Mouse (Mus musculus): Measurements from ENCODE around the gene Fitm2. TPM values are rescaled to one million over a fixed set of nuclear protein-coding genes. Genes with fewer than 3 reads are reported as not detected.

The Fitm2 gene
- polyA plus RNA-seq, 1 experiment from 2014 or later = 15.0 TPM

DNA sequence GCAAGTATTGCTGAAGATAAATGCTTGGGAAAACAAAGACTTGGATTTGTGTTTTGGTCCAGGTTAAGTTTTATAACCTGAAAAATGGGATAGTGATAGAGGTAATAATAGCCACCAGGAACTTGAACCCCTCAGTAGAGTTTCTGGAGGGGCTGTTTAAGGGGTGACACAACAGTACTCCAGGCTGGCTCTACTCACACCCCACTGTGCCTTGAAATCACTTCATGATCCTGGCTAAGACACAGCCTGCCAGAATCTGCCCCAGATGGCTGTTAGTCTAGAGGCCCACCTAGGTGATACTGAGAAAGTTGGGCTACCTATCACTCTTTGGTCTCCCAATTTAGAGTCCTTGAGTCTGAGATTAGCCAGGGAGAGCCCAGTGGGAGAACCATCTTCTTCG lies 32.9 kb downstream of the Fitm2 start:
- no peaks in the 10 kb centered on the region for H3K9me3 ChIP-seq
- H3K4me1 ChIP-seq (replicated peaks) = peaks cover 33% of the 10 kb centered on the region
- H3K27ac ChIP-seq (replicated peaks) = 0 out of 2 replicates have a peak overlapping the region, but pooled peaks have one; percentile 90
- 77% methylated on average over 1 of the region's 1 CpGs for WGBS
- H3K4me3 ChIP-seq = peak overlapping the region; percentile 78
- H3K27me3 ChIP-seq = no peaks in the 10 kb centered on the region
- ATAC-seq (ENCODE audit: low read depth) = no peak
- peak overlapping the region; percentile 82 for H3K4me2 ChIP-seq
- H3K9ac ChIP-seq = peak overlapping the region; percentile 90
- H3K36me3 ChIP-seq = peaks cover 9% of the 10 kb centered on the region; the same call in 1 of the 2 replicates

DNA sequence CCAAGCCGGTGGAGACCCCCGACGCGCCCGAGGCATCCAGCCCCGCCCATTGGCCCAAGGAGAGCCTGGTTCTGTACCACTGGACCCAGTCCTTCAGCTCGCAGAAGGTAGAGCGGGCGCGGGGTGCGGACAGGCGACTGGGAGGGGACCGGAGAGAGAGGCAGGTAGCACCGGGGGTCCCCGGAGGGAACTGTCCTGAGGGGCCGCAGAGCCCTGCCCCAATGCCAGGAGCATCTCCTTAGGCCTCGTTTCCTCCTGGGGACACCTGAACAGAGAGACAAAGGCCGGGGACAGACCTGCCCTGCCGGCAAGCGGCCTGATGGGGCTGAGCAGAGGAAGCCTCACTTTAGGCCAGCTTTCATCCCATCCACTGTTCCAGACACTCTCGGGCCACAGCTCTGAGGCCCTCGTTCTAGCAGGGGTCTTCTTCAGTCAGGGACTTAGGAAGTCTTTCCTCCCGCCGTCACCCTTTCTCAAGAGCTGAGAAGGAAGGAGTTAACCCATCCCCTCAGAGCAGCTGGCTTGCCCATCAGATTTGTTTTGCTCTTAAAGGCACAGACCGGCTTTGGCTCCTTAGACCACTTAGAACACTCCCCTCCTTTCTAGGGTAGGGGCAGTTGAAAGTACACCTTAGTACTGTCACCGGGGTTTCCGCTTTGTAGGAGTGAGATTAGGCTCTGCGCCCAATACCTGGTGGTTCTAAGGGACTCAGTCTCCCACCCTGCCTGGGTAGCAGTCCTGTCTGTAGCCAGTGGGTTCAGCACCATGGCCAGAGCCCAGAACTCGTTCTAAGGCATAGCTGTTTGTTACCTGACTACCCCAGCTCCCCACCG lies 33.6 kb downstream of the Fitm2 start:
- Histone ChIP-seq H3K36me3 (peaks cover 9% of the 10 kb centered on the region; the same call in 1 of the 2 replicates), H3K9ac (peak overlapping the region; percentile 90), H3K4me2 (peak overlapping the region; percentile 82), H3K4me3 (peak overlapping the region; percentile 78), H3K27ac (replicated peaks) (peak overlapping the region; percentile 90), H3K9me3 (no peaks in the 10 kb centered on the region), H3K4me1 (replicated peaks) (peaks cover 33% of the 10 kb centered on the region), H3K27me3 (no peaks in the 10 kb centered on the region)
- ATAC-seq (ENCODE audit: low read depth) = peak; percentile 59
- 1% methylated on average over 30 of the region's 30 CpGs for WGBS

- H3K27me3 ChIP-seq = no peaks in the 10 kb centered on the region
- ATAC-seq (ENCODE audit: low read depth) = peak; percentile 84
- 3% methylated on average over 11 of the region's 18 CpGs for WGBS
- H3K4me1 ChIP-seq (replicated peaks) = peaks cover 33% of the 10 kb centered on the region
- peaks cover 9% of the 10 kb centered on the region; the same call in 1 of the 2 replicates for H3K36me3 ChIP-seq
- peak within 1 kb of the TSS; percentile 90 for H3K27ac ChIP-seq (replicated peaks)
- H3K4me2 ChIP-seq = peak within 1 kb of the TSS; percentile 82
- peak within 1 kb of the TSS; percentile 78 for H3K4me3 ChIP-seq
- peak within 1 kb of the TSS; percentile 90 for H3K9ac ChIP-seq
- no peaks in the 10 kb centered on the region for H3K9me3 ChIP-seq
Observed at GRCm38 (mm10) chr2:163438246-163438618, 34.2 kb downstream of the Fitm2 start, which contains the start of gene Gdap1l1. Gene Gdap1l1 (plus strand): TSS chr2:163438476.

- Histone ChIP-seq H3K9ac (peak overlapping the region; percentile 90), H3K27ac (replicated peaks) (peak overlapping the region; percentile 90), H3K27me3 (no peaks in the 10 kb centered on the region), H3K4me1 (replicated peaks) (peaks cover 33% of the 10 kb centered on the region), H3K4me2 (peak overlapping the region; percentile 82), H3K4me3 (peak overlapping the region; percentile 78), H3K36me3 (peaks cover 5% of the 10 kb centered on the region; the same call in 1 of the 2 replicates), H3K9me3 (no peaks in the 10 kb centered on the region)
- 38% methylated on average over 4 of the region's 4 CpGs for WGBS
- ATAC-seq (ENCODE audit: low read depth) = peak; percentile 41; the same call in 1 of the 2 replicates
Observed at GRCm38 (mm10) chr2:163437800-163438199, 34.6 kb downstream of the Fitm2 start.

- 23% methylated on average over 4 of the region's 4 CpGs for WGBS
- Histone ChIP-seq H3K4me2 (no peak overlapping the region), H3K4me3 (no peak overlapping the region), H3K36me3 (no peaks in the 10 kb centered on the region), H3K4me1 (replicated peaks) (peaks cover 8% of the 10 kb centered on the region), H3K9me3 (no peaks in the 10 kb centered on the region), H3K27ac (replicated peaks) (no peak overlapping the region), H3K27me3 (no peaks in the 10 kb centered on the region), H3K9ac (no peak overlapping the region)
- ATAC-seq (ENCODE audit: low read depth) = no peak
Observed at GRCm38 (mm10) chr2:163433971-163434370, 38.5 kb downstream of the Fitm2 start.

DNA sequence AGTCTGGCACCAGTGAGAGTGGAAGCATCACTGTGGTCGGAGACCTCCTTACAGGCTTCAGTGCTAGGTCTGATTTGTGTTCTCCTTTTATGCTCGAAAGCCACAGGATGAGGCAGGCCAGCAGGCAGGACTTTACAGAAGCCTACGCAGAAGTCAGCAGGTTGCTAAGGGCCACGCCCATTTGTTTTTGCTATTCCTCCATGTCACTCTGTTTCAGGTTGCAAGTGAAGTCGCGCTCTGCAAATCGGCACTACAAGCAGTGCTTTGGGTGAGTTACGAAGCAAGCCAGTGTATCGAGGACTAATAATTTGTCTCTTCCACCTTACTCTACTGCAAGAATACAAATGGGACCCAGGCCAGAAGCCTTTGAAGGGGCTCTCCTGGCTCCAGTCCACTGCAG lies 41.1 kb downstream of the Fitm2 start:
- WGBS = 83% methylated on average over 9 of the region's 9 CpGs
- H3K4me1 ChIP-seq (replicated peaks) = no peaks in the 10 kb centered on the region

DNA sequence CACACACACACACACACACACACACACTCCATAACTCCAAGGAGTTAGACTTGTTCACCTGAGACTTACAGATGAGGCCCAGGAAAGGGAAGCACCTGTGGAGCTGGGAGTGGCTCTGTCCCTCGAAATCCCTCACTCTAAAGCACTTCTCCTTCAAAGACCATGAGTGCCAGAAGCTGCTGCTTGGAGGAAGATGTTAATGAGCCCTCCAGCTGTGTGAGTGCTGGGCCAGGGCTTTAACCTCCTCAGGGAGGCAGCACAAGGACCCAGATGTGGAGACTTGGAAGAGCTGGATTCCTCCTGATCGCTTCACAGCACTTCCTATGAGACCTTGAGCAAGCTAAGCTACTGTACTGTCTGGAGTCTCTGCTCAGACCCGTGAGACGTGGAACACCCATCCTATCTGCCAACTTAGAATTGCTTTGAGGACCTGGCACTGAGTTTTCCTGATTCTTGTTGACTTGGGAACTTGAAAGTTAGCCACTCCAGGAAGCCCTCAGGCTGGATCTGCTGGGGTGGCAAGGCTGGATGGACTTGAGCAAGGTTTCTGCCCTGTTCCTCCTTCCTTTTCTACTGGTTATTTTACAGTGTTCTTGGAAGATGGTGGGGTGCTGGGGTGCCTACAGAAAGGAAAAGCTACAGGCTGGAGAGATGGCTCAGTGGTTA lies 44.0 kb downstream of the Fitm2 start:
- ATAC-seq (ENCODE audit: low read depth) = no peak
- Histone ChIP-seq H3K9ac (no peak overlapping the region), H3K27ac (replicated peaks) (no peak overlapping the region), H3K27me3 (no peaks in the 10 kb centered on the region), H3K4me3 (no peak overlapping the region), H3K4me2 (no peak overlapping the region), H3K9me3 (no peaks in the 10 kb centered on the region), H3K36me3 (no peaks in the 10 kb centered on the region), H3K4me1 (replicated peaks) (no peaks in the 10 kb centered on the region)
- WGBS = 55% methylated on average over 4 of the region's 4 CpGs

More for the DNA sequence above, 41.1 kb downstream of the Fitm2 start:
- Histone ChIP-seq H3K27ac (replicated peaks) (no peak overlapping the region), H3K27me3 (no peaks in the 10 kb centered on the region), H3K9me3 (no peaks in the 10 kb centered on the region), H3K9ac (no peak overlapping the region), H3K4me3 (no peak overlapping the region), H3K4me2 (no peak overlapping the region), H3K36me3 (no peaks in the 10 kb centered on the region)
- ATAC-seq (ENCODE audit: low read depth) = no peak

DNA sequence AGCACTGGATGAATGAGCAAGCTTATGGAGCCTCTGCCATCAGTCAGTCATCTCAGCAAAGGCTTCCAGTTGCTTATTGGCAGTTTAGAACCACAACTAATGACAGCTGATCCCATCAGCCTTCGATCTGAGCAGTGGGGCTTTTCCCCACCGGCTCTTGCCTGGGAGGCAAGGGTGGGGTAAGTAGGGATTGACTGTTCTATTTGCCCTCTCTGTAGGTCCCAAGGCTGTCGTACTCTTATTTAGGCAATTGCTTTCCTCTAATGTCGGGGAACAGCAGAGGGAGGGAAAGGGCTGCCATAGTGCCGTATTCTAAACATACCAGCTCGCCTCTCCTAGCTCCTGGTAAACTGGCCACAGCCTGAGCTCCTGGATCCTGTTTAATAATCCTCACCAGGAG lies 47.8 kb downstream of the Fitm2 start, which contains the start of gene Oser1:
Gene Oser1, minus strand, starts transcription at position 101 of the 400 bp plus-strand sequence.
- no peak within 1 kb of the TSS for H3K4me2 ChIP-seq
- no peak within 1 kb of the TSS for H3K27ac ChIP-seq (replicated peaks)
- no peak within 1 kb of the TSS for H3K4me3 ChIP-seq
- no peaks in the 10 kb centered on the region for H3K27me3 ChIP-seq
- H3K9ac ChIP-seq = no peak within 1 kb of the TSS
- peaks cover 6% of the 10 kb centered on the region; the same call in 1 of the 2 replicates for H3K36me3 ChIP-seq
- ATAC-seq (ENCODE audit: low read depth) = no peak
- H3K9me3 ChIP-seq = no peaks in the 10 kb centered on the region
- 86% methylated on average over 6 of the region's 6 CpGs for WGBS
- H3K4me1 ChIP-seq (replicated peaks) = peaks cover 16% of the 10 kb centered on the region

DNA sequence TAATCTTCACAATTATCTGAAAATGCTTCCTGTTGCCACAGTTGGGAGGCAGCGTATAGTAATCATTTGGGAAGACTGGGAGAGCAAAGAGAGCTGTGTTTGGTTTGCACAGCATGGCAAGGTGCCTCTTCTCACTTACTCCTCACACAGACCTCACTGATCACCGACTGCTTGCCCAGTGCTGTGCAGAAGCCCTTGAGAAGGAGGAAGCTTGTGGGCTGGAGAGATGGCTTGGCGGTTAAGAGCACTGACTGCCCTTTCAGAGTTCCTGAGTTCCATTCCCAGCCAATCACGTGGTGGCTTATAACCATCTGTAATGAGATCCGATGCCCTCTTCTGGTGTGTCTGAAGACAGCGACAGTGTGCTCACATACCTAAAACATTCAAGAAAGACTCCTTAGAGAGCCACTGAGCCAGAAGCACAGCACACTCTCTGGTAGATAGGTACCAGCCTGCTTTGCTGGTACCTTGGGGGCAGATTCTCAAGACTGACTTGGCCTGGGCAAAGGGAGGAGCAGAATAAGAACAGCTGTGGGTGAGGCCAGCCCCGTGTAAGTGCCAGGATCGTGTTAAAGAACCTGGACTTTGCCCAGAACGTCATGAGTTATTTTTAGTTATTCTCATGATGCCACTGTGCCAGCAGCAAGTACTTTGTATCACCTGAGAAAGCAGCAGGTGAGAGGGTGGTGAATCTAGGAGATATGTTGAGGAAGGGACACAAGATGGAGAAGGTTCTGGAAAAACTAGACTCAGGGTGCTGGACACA lies 49.4 kb downstream of the Fitm2 start:
- Histone ChIP-seq H3K9me3 (no peaks in the 10 kb centered on the region), H3K4me2 (no peak overlapping the region), H3K9ac (no peak overlapping the region), H3K4me3 (no peak overlapping the region), H3K36me3 (peaks cover 6% of the 10 kb centered on the region; the same call in 1 of the 2 replicates), H3K27me3 (no peaks in the 10 kb centered on the region), H3K27ac (replicated peaks) (no peak overlapping the region), H3K4me1 (replicated peaks) (peaks cover 23% of the 10 kb centered on the region)
- ATAC-seq (ENCODE audit: low read depth) = no peak
- WGBS = 87% methylated on average over 9 of the region's 9 CpGs

- 46% methylated on average over 10 of the region's 10 CpGs for WGBS
- H3K27me3 ChIP-seq = no peaks in the 10 kb centered on the region
- H3K4me1 ChIP-seq (replicated peaks) = peaks cover 35% of the 10 kb centered on the region
- no peaks in the 10 kb centered on the region for H3K9me3 ChIP-seq
- peak overlapping the region; percentile 84; the same call in 1 of the 2 replicates for H3K27ac ChIP-seq (replicated peaks)
- H3K36me3 ChIP-seq = peaks cover 6% of the 10 kb centered on the region; the same call in 1 of the 2 replicates
- peak overlapping the region; percentile 86 for H3K4me3 ChIP-seq
- H3K4me2 ChIP-seq = peak overlapping the region; percentile 81
- H3K9ac ChIP-seq = peak overlapping the region; percentile 84
- ATAC-seq (ENCODE audit: low read depth) = no peak
Observed at GRCm38 (mm10) chr2:163420366-163420886, 52.0 kb downstream of the Fitm2 start.

DNA sequence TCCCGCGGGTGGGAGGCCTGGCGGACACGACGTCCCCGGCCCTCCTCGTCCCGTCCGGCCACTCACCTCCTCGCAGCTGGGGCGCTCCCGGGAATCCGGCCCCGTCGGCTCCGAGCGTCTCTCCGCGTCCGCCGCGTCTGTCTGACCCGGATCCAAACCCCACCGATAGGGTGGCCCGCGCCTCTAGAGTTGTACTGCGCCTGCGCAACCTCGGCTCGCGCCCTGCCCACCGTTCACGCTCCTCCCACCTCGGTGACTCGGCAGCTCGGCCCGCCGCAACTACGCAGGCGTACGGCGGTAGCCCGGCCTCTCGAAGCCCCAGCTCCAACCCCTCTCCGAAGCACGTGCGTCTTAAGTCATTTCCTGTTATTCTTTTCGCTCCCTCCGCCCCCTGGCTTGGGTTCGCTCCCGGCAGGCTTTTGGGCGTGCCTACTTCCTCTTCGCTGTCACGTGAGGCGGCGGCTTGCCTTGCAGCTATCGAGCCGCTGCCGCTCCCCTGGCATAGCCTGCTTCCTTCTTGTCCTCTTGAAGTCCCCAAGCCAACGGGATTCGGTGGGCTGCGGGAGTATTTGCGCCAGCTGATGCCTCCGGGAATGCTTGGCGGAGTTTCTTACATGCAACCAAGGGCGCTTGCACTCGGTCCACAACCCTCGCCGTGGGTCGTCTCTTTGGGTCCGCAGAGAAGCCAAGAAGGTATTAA lies 52.9 kb downstream of the Fitm2 start:
- peak overlapping the region; percentile 84 for H3K27ac ChIP-seq (replicated peaks)
- peaks cover 10% of the 10 kb centered on the region for H3K36me3 ChIP-seq
- peak overlapping the region; percentile 97 for H3K4me2 ChIP-seq
- peak; percentile 99 for ATAC-seq (ENCODE audit: low read depth)
- no peaks in the 10 kb centered on the region for H3K27me3 ChIP-seq
- no peaks in the 10 kb centered on the region for H3K9me3 ChIP-seq
- peak overlapping the region; percentile 89 for H3K9ac ChIP-seq
- peaks cover 35% of the 10 kb centered on the region for H3K4me1 ChIP-seq (replicated peaks)
- under 1% methylated on average over 64 of the region's 71 CpGs for WGBS
- H3K4me3 ChIP-seq = peak overlapping the region; percentile 86

All from neural tube, embryonic 13.5 days (tissue).